ENCODE assay signal across 14 mouse cellular contexts in genomic region chr15:96902781-96903180, GRCm38 (mm10).
"Had no signal": no experiment of that assay in that cellular context is flagged by ENCODE, and none has a peak within 500 bp of the region (broad histone marks: within the 10 kb centered on the region; RNA-seq: fewer than 3 reads in every experiment).

No protein-coding gene starts in this region.

- ATAC-seq: intestine, postnatal 0 days had no signal

- H3K36me3 ChIP-seq: limb, embryonic 12.5 days; liver, embryonic 15.5 days; neural tube, embryonic 12.5 days had no signal

- H3K4me1 ChIP-seq: liver, embryonic 15.5 days; neural tube, embryonic 12.5 days had no signal

- H3K27me3 ChIP-seq: limb, embryonic 12.5 days; liver, embryonic 15.5 days; neural tube, embryonic 12.5 days had no signal

- H3K27ac ChIP-seq: limb, embryonic 12.5 days; liver, embryonic 15.5 days; neural tube, embryonic 12.5 days had no signal

- H3K9ac ChIP-seq: limb, embryonic 12.5 days; liver, embryonic 15.5 days; neural tube, embryonic 12.5 days had no signal

- H3K9me3 ChIP-seq: liver, embryonic 15.5 days; neural tube, embryonic 12.5 days had no signal

- H3K4me2 ChIP-seq: limb, embryonic 12.5 days; liver, embryonic 15.5 days; neural tube, embryonic 12.5 days had no signal

- DNase-seq: kidney, adult 8-10 months; kidney, postnatal 36 days; layer of hippocampus, adult 9-11 months; layer of hippocampus, postnatal 36 days; liver; lung, adult 2 months; midbrain, embryonic 14.5 days; right cerebral cortex, postnatal 4 days; spleen, adult 18-20 months; thymus, postnatal 4 days had no signal

- H3K4me3 ChIP-seq: limb, embryonic 12.5 days; liver, embryonic 15.5 days; neural tube, embryonic 12.5 days had no signal
